Mouse (Mus musculus): ENCODE results near the gene Prkar1a.

Gene Prkar1a

DNA sequence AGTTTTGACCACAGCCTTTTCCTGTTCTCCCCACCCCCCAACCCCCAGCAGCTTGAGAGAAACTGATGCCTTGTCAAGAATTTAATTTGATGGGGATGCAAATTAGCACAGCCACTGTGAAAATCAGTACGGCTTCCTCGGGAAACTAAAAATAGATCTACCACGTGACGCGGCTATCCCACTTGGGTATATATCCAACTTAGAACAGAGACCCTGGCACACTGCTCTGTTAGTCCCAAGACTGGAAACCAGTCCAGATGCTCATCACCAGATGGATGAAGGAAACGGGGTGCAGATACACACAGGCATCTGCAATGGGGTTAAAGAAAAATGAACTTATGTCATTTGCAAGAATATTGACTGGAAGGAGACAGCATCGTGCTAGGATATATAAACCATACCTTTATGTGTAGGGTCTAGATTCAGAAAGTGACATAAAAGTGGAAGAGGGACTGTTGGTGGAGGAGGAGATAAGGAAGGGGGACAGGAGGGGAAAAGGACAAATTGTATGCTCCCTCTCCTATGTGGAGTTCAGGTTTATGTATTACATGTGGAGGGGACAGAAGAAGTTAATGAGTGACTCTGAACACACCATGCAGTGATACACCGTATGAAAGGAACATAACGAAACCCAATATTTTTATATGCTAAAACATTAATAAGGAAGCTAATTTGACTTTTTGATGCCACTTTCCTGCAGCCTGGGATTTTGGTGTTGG lies 56.3 kb downstream of the Prkar1a start:
- no peak for DNase-seq (ENCODE audit: low read depth, low spot score)

DNA sequence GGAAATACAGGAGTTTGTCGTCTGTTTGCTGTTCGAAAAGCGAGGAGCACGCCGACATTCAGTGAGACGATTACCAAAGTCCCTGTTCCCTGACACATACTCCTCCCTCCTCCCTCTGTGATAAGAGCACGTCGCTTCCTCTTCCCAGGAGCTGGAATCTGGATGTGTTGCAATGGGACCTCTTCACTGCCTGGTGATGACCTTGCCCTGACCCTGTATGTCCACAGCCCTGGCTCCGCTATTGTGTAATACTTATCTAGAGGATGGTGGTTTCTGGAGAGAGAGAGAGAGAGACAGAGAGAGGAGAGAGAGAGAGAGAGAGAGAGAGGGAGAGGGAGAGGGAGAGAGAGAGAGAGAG lies 56.8 kb downstream of the Prkar1a start:
- DNase-seq (ENCODE audit: low read depth, low spot score): no peak

DNA sequence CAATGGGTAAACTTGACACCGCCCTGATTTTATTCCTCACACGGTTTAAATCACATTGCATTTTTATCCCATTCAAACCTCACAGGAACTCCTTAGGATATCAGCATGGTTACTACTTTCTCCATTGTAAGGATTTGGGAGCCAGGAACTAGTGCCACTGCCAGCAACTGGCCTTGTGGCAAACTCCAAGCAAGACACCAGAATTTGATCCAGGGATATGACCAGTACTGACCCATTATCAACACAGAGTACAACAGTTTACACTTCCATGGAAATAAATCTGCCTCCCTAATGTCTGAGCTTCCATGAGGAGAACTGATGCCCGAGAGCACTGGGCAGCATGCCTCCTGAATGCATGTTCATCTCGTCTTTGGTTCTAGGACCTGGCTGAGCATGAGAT lies 57.4 kb downstream of the Prkar1a start:
- DNase-seq (ENCODE audit: low read depth, low spot score): no peak

DNA sequence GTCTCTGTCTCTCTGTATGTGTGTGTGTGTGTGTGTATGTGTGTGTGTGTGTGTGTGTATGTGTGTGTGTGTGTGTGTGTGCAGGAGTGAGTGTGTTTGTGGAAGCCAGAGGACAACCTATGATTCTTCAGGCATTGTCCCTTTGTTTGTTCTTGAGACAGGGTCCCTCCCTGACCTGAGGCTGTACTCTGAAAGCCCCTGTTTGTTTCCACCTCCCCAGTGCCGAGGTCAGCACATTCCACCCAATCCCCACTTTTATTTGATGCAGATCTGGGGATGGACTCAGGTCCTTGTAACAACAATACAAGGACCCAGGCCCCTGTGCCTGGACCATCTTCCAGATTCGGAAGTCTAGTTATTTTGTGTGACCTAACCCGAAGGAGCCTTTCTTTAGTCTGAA lies 58.2 kb downstream of the Prkar1a start:
- DNase-seq (ENCODE audit: low read depth, low spot score): no peak

DNA sequence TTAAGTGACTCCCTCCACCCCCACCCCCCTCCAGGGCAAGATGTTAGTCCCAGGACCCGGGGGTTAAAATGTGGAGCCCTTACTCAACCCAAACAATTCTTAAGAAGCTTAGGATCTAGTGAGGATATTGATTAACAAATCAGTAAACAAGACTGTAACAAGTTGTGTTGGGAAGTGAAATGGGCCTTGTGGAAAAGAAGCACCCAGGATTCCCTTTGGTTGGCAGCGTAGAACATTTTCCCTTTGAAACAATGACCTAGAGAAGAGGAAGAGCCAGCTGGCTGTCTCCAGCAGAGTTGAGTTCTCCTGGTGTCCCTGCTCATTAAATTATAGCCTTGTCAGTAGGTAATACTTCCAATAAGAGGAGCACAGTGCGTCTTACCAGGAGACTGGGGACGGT lies 59.6 kb downstream of the Prkar1a start:
- DNase-seq (ENCODE audit: low read depth, low spot score): no peak

DNA sequence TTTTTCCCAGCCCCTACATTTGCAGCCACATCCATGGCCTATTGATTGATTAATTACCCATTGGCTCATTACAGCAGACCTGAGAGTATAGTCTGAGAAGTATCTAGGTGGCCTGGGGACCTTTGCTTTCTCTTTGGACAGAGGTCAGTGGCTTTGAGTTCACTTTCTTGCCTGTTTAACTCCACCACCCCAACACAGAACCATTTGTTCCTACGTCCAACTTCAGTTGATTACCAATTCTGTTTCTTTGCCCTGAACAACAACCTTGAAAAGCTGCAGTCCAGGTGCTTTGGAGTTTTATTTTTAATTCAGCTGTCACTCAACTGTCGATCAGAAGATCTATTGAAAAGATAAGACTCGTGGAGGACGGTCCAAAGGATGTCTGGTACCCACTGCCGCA lies 60.3 kb downstream of the Prkar1a start:
- no peak for DNase-seq (ENCODE audit: low read depth, low spot score)

DNA sequence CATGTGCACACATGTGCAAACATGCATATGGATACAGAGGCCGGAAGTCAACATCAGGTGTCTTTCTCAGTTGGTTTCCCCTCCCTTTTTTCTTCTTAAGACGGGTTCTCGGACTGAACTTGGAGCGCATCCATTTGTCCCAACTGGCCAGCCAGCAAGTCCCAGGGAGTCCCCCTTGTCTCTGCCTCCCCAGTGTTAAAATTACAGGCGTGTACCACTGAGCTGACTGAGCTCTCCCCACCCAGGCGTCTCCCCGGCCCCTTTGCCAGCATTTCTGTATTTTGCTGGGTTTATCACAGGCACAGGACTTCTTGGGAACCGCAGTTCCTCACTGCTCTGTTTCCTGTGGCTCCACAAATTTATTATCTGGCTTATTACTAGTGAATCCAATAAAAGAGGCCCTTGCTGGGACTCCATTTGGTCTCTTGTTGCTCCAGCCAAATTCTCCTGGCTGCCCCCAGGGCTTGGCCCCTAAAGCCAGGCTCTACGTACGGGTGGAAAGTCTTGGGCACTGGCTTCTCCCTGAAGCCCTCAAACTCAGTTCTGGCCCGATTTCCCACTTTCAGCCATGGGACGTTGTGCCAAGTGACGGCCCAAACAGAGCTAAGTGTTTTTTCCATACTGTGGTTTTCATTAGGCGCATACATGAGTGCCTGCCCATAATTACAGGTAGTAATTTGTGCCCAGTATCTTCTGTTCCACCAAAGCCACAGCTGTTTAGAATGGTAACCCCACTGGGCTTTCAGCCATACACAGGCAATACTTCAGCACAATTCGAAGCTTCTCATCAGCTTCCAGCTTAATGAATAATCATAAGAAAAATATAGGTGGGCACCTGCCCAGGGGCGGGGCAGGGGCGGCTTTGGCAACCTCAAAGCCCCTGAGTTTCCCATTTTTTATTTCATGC lies 65.4 kb downstream of the Prkar1a start:
- no peak for DNase-seq (ENCODE audit: low read depth, low spot score)

DNA sequence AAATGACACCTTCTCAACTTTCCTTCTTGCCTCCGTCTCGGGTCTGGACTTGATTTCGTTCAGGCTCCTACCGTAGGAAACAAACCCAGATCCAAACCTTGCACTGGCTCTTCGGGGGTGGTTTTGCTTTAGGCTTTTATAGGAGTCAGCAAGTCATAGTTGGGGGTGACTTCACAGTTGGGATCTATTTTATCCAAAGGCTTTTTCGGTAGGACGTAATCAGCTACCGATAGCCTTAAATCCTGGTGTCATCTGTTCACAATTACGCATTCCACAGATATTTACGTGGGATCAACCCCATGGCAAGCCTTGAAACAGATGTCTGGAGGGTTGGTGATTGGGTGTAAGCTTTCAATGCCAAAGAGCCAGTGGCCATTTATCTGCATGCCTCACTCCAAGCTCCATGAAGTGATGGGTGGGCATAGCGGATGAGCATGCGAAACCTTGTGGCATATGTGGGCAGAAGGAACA lies 66.1 kb downstream of the Prkar1a start:
- DNase-seq (ENCODE audit: low read depth, low spot score): peak; percentile 33

DNA sequence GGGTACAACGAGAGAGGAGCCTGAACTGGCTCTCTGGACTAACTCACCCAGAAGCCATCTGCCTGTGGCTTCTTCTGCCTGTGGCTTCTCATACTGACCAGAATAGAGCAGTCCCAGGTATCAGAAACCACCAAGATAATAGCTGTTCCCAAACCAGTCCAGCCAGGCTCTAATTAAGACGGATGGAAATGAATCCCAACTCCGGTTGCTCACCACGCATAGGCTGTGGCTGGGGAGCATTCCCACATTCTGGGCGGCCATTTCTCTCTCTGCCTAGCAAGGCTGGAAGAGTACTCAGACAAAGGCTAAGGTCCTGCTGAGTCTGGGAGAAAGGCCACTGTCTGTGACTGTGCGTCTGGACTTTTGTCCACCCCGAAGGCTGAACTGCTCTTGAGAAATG lies 67.8 kb downstream of the Prkar1a start:
- DNase-seq (ENCODE audit: low read depth, low spot score): no peak

DNA sequence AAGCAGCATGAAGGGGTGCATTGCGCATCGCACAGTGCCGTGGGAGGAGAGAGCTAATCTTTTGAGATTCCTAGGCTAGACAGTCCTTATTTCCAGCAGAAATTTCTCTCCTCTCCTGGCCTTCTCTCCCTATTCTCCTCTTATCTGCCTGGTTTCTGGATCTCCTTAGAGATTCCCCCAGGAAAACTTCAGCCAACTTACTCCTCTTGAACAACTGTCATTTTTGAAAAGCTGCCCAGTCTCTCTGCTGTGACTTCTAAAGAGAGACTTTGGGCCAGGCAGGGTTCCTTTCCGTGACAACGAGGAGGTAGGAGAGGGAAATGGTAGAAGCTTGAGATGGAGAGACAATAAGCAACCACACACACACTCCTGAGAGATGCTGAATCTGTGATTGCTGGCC lies 68.2 kb downstream of the Prkar1a start:
- DNase-seq (ENCODE audit: low read depth, low spot score): no peak

DNA sequence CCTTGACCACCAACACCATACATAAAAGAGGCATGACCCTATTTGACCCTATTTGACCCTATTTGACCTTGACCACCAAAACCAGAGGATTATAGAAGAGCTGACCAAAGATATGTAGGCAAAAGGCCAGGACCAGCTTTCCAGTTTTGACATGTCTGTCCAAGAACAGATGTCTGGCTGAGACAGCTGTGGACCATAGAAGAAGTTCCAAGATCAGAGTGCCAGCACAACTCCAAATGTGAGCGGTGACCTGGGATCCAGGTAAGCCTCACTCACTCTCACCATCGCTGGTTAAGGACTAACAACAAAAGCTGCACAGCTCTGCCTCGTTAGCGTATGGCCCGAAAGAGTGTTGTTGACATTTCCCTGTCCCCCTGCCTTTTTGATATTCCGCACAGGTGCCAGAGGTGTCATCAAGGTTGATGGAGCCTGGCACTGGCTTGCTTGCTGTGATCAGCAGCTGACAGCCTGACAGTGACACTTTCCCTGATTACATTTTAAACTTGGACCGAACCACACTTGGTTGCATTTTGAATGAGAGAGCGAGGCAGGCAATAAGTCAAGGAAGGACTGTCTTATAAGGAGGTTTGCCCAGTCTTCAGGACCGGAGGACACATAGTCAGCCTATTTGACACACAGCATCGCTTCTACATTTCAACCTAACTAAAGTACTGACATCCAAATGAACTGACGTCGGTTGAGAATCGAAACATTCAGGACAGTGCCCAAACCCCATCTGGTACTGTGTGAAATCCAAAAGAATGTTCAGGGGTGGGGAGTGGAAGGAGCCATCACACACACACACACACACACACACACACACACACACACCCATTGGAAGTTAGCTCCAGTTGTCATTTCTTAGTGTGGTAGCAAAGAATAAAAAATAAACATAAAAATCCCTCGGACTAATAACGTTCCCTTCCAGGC lies 69.0 kb downstream of the Prkar1a start:
- DNase-seq (ENCODE audit: low read depth, low spot score): peak; percentile 19

All from 3T3-L1 (cell line).